Mouse (Mus musculus): ENCODE results near the gene Tmbim1. TPM values are rescaled to one million over a fixed set of nuclear protein-coding genes. Genes with fewer than 3 reads are reported as not detected.
"Not testable (repeated sequence)": the region's sequence is repeated elsewhere in the genome, so short reads cannot be mapped to it uniquely, and the experiment has no call there.

The Tmbim1 gene
- polyA plus RNA-seq, 1 experiment = 25.7 TPM

GRCm38 (mm10) chr1:74331046-74331681 is 25.7 kb upstream of the Tmbim1 start:
- no peak for DNase-seq (ENCODE audit: extremely low spot score in 1 of 2, low spot score in 1 of 2)

- DNase-seq (ENCODE audit: extremely low spot score in 1 of 2, low spot score in 1 of 2) = no peak
Measured at GRCm38 (mm10) chr1:74329899-74330431, 24.5 kb upstream of the Tmbim1 start.

- not testable (repeated sequence) for DNase-seq (ENCODE audit: extremely low spot score in 1 of 2, low spot score in 1 of 2)
Measured at GRCm38 (mm10) chr1:74326916-74327315, 21.5 kb upstream of the Tmbim1 start.

GRCm38 (mm10) chr1:74321396-74321795 is 16.0 kb upstream of the Tmbim1 start:
- no peak for DNase-seq (ENCODE audit: extremely low spot score in 1 of 2, low spot score in 1 of 2)

- no peak for DNase-seq (ENCODE audit: extremely low spot score in 1 of 2, low spot score in 1 of 2)
Measured at GRCm38 (mm10) chr1:74318711-74319110, 13.3 kb upstream of the Tmbim1 start.

GRCm38 (mm10) chr1:74316114-74316827 is 10.8 kb upstream of the Tmbim1 start:
- DNase-seq (ENCODE audit: extremely low spot score in 1 of 2, low spot score in 1 of 2) = no peak

GRCm38 (mm10) chr1:74314796-74315195 is 9.4 kb upstream of the Tmbim1 start:
- DNase-seq (ENCODE audit: extremely low spot score in 1 of 2, low spot score in 1 of 2) = no peak

GRCm38 (mm10) chr1:74313049-74313692 is 7.7 kb upstream of the Tmbim1 start:
- DNase-seq (ENCODE audit: extremely low spot score in 1 of 2, low spot score in 1 of 2) = peak; percentile 61 to 92

GRCm38 (mm10) chr1:74309767-74310166 is 4.3 kb upstream of the Tmbim1 start:
- DNase-seq (ENCODE audit: extremely low spot score in 1 of 2, low spot score in 1 of 2) = no peak

- DNase-seq (ENCODE audit: extremely low spot score in 1 of 2, low spot score in 1 of 2) = no peak
Measured at GRCm38 (mm10) chr1:74308001-74308964, 2.9 kb upstream of the Tmbim1 start.

GRCm38 (mm10) chr1:74307146-74307545 is 1.7 kb upstream of the Tmbim1 start:
- DNase-seq (ENCODE audit: extremely low spot score in 1 of 2, low spot score in 1 of 2) = no peak

GRCm38 (mm10) chr1:74304946-74305345 is 476 bp downstream of the Tmbim1 start:
- DNase-seq (ENCODE audit: extremely low spot score in 1 of 2, low spot score in 1 of 2) = no peak

- no peak for DNase-seq (ENCODE audit: extremely low spot score in 1 of 2, low spot score in 1 of 2)
Measured at GRCm38 (mm10) chr1:74304339-74304790, 1.1 kb downstream of the Tmbim1 start.

GRCm38 (mm10) chr1:74303509-74304338 is 1.7 kb downstream of the Tmbim1 start:
- DNase-seq (ENCODE audit: extremely low spot score in 1 of 2, low spot score in 1 of 2) = peak in 1 of 2 experiments; percentile 40

- DNase-seq (ENCODE audit: extremely low spot score in 1 of 2, low spot score in 1 of 2) = no peak
Measured at GRCm38 (mm10) chr1:74302835-74303234, 2.6 kb downstream of the Tmbim1 start.

- no peak for DNase-seq (ENCODE audit: extremely low spot score in 1 of 2, low spot score in 1 of 2)
Measured at GRCm38 (mm10) chr1:74302229-74302628, 3.2 kb downstream of the Tmbim1 start.

- DNase-seq (ENCODE audit: extremely low spot score in 1 of 2, low spot score in 1 of 2) = no peak
Measured at GRCm38 (mm10) chr1:74300347-74301110, 4.9 kb downstream of the Tmbim1 start.

- no peak for DNase-seq (ENCODE audit: extremely low spot score in 1 of 2, low spot score in 1 of 2)
Measured at GRCm38 (mm10) chr1:74298996-74299395, 6.4 kb downstream of the Tmbim1 start.
